Mouse (Mus musculus): ENCODE data around the gene Shank2. TPM values are rescaled to one million over a fixed set of nuclear protein-coding genes. Genes with fewer than 3 reads are reported as not detected.

Shank2 gene
- polyA plus RNA-seq, 1 experiment from 2014 or later = 0.31 TPM

DNA sequence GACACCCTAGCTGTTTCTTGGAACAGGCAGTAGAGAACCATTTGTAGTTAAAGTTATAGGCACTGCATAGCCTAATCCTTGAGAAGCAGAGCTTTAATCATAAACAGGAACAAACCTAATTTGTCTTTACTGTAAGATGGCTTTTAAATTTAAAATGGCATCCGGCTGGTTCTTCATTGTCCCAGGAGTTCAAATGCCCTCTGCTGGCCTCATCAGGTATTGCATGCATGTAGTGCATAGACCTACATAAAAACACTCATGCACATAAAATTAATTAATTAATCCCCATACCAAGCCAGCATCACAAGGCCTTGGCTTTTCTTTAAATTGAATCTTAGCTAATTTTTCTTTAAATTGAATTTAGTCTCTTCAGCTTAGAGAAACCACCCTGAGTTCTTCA is 76.9 kb downstream of the Shank2 start:
- Histone ChIP-seq H3K27me3 (replicated peaks) (no peaks in the 10 kb centered on the region), H3K4me2 (no peak overlapping the region), H3K36me3 (no peaks in the 10 kb centered on the region), H3K9me3 (replicated peaks) (0 out of 2 replicates have a peak, but pooled peaks cover 4% of the 10 kb centered on the region), H3K9ac (no peak overlapping the region), H3K4me3 (no peak overlapping the region), H3K27ac (no peak overlapping the region), H3K4me1 (no peaks in the 10 kb centered on the region)
- ATAC-seq = no peak
- WGBS (ENCODE audit: insufficient replicate concordance) = 76% methylated on average over 1 of the region's 1 CpGs

DNA sequence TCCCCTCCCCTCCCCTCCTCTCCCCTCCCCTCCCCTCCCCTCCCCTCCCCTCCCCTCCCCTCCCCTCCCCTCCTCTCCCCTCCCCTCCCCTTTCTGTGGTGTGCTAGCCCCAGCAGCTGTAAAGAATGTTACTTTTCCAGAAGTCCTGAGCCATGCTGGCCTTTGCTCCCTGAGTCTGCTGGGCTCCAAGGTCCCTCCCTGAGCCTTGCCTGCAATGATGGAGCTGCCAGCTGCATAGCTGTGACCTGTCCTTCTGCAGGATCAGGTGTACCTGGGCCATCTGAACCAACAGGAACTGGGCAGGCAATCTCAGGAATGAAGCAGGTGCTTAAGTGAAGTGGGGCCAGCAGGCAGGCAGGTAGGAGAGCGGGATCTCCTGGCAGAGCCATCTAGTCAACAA is 78.1 kb downstream of the Shank2 start:
- Histone ChIP-seq H3K9me3 (replicated peaks) (0 out of 2 replicates have a peak, but pooled peaks cover 4% of the 10 kb centered on the region), H3K27me3 (replicated peaks) (no peaks in the 10 kb centered on the region), H3K27ac (no peak overlapping the region), H3K9ac (no peak overlapping the region), H3K4me2 (no peak overlapping the region), H3K36me3 (no peaks in the 10 kb centered on the region), H3K4me3 (no peak overlapping the region), H3K4me1 (no peaks in the 10 kb centered on the region)
- 76% methylated on average over 1 of the region's 1 CpGs for WGBS (ENCODE audit: insufficient replicate concordance)
- ATAC-seq = no peak

DNA sequence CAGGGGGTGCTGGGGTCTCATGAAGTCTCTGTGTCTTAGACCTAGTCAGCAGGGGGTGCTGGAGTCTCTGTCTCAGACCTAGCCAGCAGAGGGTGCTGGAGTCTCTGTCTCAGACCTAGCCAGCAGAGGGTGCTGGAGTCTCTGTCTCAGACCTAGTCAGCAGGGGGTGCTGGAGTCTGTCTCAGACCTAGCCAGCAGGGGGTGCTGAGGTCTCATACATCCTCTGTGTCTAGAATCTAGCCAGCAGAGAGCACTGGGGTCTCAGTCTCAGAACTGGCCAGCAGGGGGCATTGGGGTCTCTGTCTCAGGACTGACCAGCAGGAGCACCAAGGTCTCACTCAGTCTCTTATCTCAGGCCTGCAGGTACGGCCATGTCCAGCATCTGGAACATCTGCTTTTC is 79.7 kb downstream of the Shank2 start:
- no peaks in the 10 kb centered on the region for H3K36me3 ChIP-seq
- no peak overlapping the region for H3K27ac ChIP-seq
- H3K9ac ChIP-seq = no peak overlapping the region
- 0 out of 2 replicates have a peak, but pooled peaks cover 4% of the 10 kb centered on the region for H3K9me3 ChIP-seq (replicated peaks)
- no peaks in the 10 kb centered on the region for H3K4me1 ChIP-seq
- WGBS (ENCODE audit: insufficient replicate concordance) = 78% methylated on average over 1 of the region's 1 CpGs
- H3K4me2 ChIP-seq = no peak overlapping the region
- no peak overlapping the region for H3K4me3 ChIP-seq
- ATAC-seq = 0 out of 2 replicates have a peak, but pooled peaks have one; percentile 8
- H3K27me3 ChIP-seq (replicated peaks) = no peaks in the 10 kb centered on the region

DNA sequence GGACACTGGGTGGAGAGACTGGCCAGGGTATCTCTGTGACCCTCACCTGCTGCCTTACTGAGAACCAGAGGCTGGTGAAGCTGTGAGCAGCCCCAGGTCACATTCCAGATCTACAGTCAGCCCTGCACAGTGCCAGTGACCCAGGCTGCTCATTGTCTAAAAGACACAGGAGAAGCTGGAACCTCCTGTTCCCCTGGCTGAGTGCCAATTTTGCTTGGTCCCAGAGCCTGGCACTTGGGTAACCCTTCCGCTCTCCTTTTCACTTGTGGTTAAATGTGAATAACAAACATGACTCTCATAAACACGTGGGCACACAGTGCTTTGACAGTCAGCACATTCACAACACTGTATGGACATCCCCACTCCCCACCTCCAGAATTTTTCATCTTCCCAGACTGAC is 80.2 kb downstream of the Shank2 start:
- 67% methylated on average over 2 of the region's 2 CpGs for WGBS (ENCODE audit: insufficient replicate concordance)
- H3K27me3 ChIP-seq (replicated peaks) = no peaks in the 10 kb centered on the region
- no peak overlapping the region for H3K4me3 ChIP-seq
- no peaks in the 10 kb centered on the region for H3K36me3 ChIP-seq
- 0 out of 2 replicates have a peak, but pooled peaks have one; percentile 34 for ATAC-seq
- H3K9me3 ChIP-seq (replicated peaks) = 0 out of 2 replicates have a peak, but pooled peaks cover 4% of the 10 kb centered on the region
- no peaks in the 10 kb centered on the region for H3K4me1 ChIP-seq
- no peak overlapping the region for H3K4me2 ChIP-seq
- H3K27ac ChIP-seq = no peak overlapping the region
- no peak overlapping the region for H3K9ac ChIP-seq

DNA sequence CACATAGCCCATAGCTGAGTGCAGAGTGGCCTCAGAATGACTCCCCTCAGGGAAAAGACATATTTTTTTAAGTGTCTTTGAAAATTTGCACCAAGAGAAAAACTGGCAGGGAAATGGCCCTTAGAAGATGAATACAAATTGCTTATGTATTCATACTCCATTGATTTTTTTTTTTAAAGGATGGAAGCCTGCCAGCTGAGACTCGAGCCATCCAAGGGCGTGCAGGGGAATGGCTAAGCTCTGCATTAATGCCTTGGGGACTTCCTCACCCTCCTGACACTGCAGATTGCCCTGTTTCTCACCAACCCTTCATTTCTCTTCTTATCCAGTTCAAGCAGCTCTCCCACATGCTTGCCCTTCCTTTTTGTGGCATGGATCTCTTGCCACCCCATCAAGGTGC is 85.5 kb downstream of the Shank2 start:
- 0 out of 2 replicates have a peak, but pooled peaks cover 3% of the 10 kb centered on the region for H3K27me3 ChIP-seq (replicated peaks)
- no peaks in the 10 kb centered on the region for H3K4me1 ChIP-seq
- H3K4me3 ChIP-seq = no peak overlapping the region
- no peaks in the 10 kb centered on the region for H3K36me3 ChIP-seq
- H3K9me3 ChIP-seq (replicated peaks) = no peaks in the 10 kb centered on the region
- no peak for ATAC-seq
- H3K9ac ChIP-seq = no peak overlapping the region
- no peak overlapping the region for H3K4me2 ChIP-seq
- 48% methylated on average over 2 of the region's 2 CpGs for WGBS (ENCODE audit: insufficient replicate concordance)
- no peak overlapping the region for H3K27ac ChIP-seq

DNA sequence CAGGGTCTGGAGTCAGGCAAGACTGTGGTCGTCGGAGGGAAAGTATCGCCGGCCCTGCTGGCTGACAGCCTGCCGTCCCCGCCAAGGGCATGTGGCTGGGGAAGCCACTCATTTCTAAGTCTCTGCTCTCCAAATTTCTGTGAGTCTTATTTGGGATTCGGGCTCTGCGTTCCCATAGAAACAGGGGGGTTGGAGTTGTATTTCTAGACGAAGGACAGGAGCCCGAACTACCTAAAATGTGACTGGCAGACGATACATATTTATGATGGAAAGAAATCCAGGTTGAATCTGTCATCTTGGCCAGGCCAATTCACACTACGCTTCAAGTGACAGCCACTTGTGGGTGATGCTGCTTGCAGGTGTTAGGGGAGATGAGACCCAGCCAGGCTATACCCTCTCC is 92.4 kb downstream of the Shank2 start:
- ATAC-seq = no peak
- no peaks in the 10 kb centered on the region for H3K36me3 ChIP-seq
- WGBS (ENCODE audit: insufficient replicate concordance) = 74% methylated on average over 12 of the region's 12 CpGs
- H3K4me1 ChIP-seq = no peaks in the 10 kb centered on the region
- no peak overlapping the region for H3K4me2 ChIP-seq
- no peak overlapping the region for H3K9ac ChIP-seq
- 0 out of 2 replicates have a peak, but pooled peaks cover 3% of the 10 kb centered on the region for H3K27me3 ChIP-seq (replicated peaks)
- no peaks in the 10 kb centered on the region for H3K9me3 ChIP-seq (replicated peaks)
- H3K27ac ChIP-seq = no peak overlapping the region
- no peak overlapping the region for H3K4me3 ChIP-seq

DNA sequence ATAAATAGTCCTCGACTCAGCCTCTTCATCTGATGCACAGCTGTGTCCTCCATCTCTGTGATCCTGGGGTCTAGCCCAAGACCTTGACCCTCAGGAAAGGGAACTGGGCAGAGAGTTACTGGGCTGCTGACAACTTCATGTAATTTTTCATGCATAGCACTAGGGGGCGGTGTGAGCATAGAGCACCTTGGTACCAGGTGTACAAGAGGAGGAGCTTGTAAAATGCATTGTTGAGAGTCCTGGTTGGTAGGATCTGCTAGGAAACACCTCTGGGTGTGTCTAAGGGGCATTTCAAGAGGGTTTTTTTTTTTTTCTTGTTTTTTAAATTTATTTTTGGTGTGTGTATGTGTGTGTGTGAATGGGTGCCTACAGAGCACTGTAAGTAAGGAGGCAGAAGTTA is 95.6 kb downstream of the Shank2 start:
- Histone ChIP-seq H3K9me3 (replicated peaks) (no peaks in the 10 kb centered on the region), H3K4me3 (no peak overlapping the region), H3K9ac (no peak overlapping the region), H3K27ac (no peak overlapping the region), H3K4me1 (no peaks in the 10 kb centered on the region), H3K27me3 (replicated peaks) (no peaks in the 10 kb centered on the region; the same call in 1 of the 2 replicates), H3K4me2 (no peak overlapping the region), H3K36me3 (no peaks in the 10 kb centered on the region)
- no peak for ATAC-seq
- 7% methylated on average over 2 of the region's 2 CpGs for WGBS (ENCODE audit: insufficient replicate concordance)

DNA sequence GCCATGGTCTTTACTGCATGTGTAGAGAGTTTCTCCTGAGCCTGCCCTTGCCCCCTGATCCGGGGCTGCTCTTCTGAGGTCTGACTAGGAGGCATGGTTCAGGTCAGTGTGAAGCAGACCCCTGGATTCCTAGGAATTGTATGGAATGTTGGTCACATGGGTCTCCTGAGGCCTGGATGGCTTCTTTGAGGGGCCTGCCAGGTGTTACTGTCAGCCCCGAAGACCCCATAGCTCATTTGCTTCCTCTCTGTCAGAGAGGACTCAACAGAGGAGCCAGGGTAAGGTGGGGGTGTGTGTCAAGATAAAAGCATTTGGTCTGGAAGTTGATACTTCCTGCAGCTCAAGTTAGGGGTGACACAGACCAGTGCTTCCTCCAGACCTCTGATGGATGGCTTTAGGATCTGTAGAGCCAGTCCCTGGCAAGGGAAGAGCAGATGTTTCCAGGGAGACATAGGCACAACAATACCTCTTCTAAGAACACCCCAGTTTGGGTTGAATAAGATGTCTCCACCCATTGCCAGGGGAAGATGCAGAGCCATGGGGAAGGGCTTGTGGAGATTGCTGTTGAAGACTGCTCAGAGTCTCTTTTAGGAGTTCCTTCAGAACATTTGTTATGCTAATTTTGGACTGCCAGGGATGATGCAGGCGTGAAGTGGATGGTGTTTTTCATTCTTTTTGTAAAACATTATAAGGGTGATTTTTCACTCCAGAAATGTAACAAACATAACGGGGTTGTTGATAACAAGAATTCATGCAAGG is 100.7 kb downstream of the Shank2 start:
- Histone ChIP-seq H3K27ac (no peak overlapping the region), H3K4me2 (no peak overlapping the region), H3K4me1 (no peaks in the 10 kb centered on the region), H3K9ac (no peak overlapping the region), H3K36me3 (no peaks in the 10 kb centered on the region), H3K4me3 (no peak overlapping the region), H3K27me3 (replicated peaks) (no peaks in the 10 kb centered on the region; the same call in 1 of the 2 replicates), H3K9me3 (replicated peaks) (no peaks in the 10 kb centered on the region)
- no peak for ATAC-seq
- WGBS (ENCODE audit: insufficient replicate concordance) = 38% methylated on average over 4 of the region's 4 CpGs

DNA sequence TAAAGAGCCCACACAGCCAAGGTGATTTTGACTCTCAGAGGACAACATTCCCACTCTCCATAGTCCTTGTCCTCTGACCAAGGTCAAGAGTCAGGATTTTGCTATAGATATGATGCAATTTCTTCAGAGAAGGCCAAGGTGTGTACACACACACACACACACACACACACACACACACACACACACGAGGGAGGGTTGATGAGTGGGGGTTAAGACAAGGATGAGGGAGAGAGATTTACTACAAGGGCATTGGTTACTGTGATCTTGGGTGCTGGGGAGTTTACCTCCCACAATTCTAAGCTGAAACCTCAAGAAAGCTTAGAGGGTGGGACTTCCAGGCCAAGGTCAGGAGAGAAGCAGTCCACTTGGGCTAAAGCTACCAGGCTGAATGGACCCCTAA is 104.2 kb downstream of the Shank2 start:
- WGBS (ENCODE audit: insufficient replicate concordance) = 18% methylated on average over 1 of the region's 1 CpGs
- no peaks in the 10 kb centered on the region for H3K36me3 ChIP-seq
- no peak overlapping the region for H3K9ac ChIP-seq
- no peaks in the 10 kb centered on the region for H3K9me3 ChIP-seq (replicated peaks)
- H3K4me3 ChIP-seq = no peak overlapping the region
- H3K4me2 ChIP-seq = no peak overlapping the region
- no peaks in the 10 kb centered on the region for H3K4me1 ChIP-seq
- no peaks in the 10 kb centered on the region; the same call in 1 of the 2 replicates for H3K27me3 ChIP-seq (replicated peaks)
- no peak for ATAC-seq
- no peak overlapping the region for H3K27ac ChIP-seq

DNA sequence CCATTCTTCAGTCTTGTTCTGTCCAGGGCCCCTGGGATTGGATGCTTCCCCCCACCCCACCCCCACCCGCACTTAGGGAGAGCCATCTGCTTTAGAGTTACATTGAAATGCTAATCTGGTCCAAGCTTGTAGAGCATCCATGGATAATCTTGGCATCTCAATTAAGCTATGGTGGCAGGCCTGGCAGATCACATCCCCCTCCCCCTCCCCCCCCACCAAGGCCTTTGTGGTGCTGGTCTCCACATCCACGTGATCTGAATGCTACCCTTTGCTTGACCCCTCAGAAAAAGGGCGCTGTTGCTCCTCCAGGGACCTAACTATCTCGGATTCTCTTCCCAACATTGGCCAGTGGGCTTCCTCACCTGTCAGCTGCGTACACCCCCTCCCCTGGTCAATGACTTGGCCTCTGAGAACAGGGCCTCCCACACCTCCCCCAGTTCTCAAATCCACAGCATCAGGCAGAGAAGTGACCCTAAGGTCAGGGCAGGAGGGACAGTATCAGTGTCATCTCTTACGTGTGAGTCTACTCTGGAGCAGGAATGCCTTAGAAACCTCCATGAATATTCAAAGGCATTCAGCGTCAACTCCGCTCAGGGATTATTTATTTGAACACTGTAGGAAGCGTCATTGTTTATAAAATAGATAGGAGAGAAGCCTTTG is 104.8 kb downstream of the Shank2 start:
- no peaks in the 10 kb centered on the region; the same call in 1 of the 2 replicates for H3K27me3 ChIP-seq (replicated peaks)
- H3K9me3 ChIP-seq (replicated peaks) = no peaks in the 10 kb centered on the region
- H3K4me1 ChIP-seq = no peaks in the 10 kb centered on the region
- 38% methylated on average over 9 of the region's 9 CpGs for WGBS (ENCODE audit: insufficient replicate concordance)
- H3K27ac ChIP-seq = no peak overlapping the region
- no peak overlapping the region for H3K4me3 ChIP-seq
- no peaks in the 10 kb centered on the region for H3K36me3 ChIP-seq
- no peak for ATAC-seq
- H3K4me2 ChIP-seq = no peak overlapping the region
- no peak overlapping the region for H3K9ac ChIP-seq

DNA sequence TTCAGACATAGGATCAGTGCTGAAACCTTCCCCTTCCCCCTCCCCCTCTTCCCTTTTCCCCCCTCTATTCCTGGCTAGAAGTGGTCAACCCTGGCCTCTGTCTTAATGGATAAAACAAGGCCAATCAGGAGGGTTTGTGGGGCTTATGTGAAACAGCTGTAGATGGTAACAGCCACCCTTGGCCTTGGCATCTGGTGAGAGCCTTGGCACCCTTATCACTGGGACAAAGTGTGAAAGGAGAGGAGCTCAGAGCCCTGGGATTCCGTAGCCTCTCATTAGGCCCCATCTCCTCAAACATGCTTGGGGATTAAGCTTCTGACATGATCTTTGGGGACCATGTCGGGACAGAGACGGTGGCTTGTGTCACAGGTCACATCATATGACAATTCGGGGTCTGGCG is 106.4 kb downstream of the Shank2 start:
- 62% methylated on average over 5 of the region's 5 CpGs for WGBS (ENCODE audit: insufficient replicate concordance)
- no peak for ATAC-seq

DNA sequence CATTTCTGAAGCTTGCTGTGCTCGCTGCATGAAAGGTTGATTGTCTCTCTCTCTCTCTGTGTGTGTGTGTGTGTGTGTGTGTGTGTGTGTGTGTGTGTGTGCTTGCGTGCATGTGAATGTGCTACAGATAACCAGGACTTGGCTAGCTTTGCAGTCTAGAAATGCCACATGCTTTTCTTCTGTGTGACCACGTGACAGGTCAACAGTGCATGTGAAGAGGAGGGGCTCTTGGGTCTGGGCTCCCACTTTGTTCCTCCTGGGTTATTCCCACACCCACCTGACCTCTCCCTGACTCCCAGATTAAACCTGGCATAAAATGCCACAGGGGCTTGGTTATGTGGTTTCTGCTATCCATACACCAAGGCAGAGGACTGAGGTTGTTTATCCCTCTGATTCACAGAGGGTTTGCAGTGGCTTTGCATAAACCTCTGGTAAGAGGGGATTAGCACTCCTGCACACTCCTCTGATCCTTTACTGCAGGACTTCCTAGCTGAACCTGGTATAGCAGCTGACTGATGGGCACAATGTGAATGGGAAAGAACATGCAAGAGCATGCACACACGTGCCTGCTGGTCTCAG is 109.4 kb downstream of the Shank2 start:
- H3K9me3 ChIP-seq (replicated peaks) = no peaks in the 10 kb centered on the region
- H3K4me1 ChIP-seq = no peaks in the 10 kb centered on the region
- H3K27me3 ChIP-seq (replicated peaks) = no peaks in the 10 kb centered on the region
- H3K9ac ChIP-seq = no peak overlapping the region
- no peak overlapping the region for H3K4me3 ChIP-seq
- no peak for ATAC-seq
- H3K36me3 ChIP-seq = no peaks in the 10 kb centered on the region
- WGBS (ENCODE audit: insufficient replicate concordance) = 34% methylated on average over 3 of the region's 4 CpGs
- no peak overlapping the region for H3K27ac ChIP-seq
- no peak overlapping the region for H3K4me2 ChIP-seq

More for the DNA sequence above, 106.4 kb downstream of the Shank2 start:
- Histone ChIP-seq H3K36me3 (no peaks in the 10 kb centered on the region), H3K9me3 (replicated peaks) (no peaks in the 10 kb centered on the region), H3K27ac (no peak overlapping the region), H3K4me2 (no peak overlapping the region), H3K4me3 (no peak overlapping the region), H3K4me1 (no peaks in the 10 kb centered on the region), H3K27me3 (replicated peaks) (no peaks in the 10 kb centered on the region), H3K9ac (no peak overlapping the region)
